Mouse (Mus musculus): Measurements from ENCODE around the gene Plxnb1.

GRCm38 (mm10) chr9:109116205-109116604, 21.0 kb downstream of the Plxnb1 start:
- TF ChIP-seq POLR2A (IDR thresholded peaks at IDR 0.05; ENCODE audit: low read depth, low read length) (no peak), ZNF384 (IDR thresholded peaks at IDR 0.05; ENCODE audit: low read depth, low read length) (no peak), POLR2AphosphoS2 (IDR thresholded peaks at IDR 0.05; ENCODE audit: low read depth, low read length) (no peak), TBP (conservative IDR thresholded peaks at IDR 0.05; ENCODE audit: low read depth, low read length) (no peak), GABPA (IDR thresholded peaks at IDR 0.05; ENCODE audit: insufficient replicate concordance, low read depth, low read length) (no peak), CTCF (conservative IDR thresholded peaks at IDR 0.05 in 1 of 2, IDR thresholded peaks at IDR 0.05 in 1 of 2; ENCODE audit: low read depth in 2 of 2, low read length in 2 of 2) (no peak), EP300 (IDR thresholded peaks at IDR 0.05; ENCODE audit: low read length) (no peak)

Measured in CH12.LX (cell line).